Mouse (Mus musculus): ENCODE data around the gene Herc1.
"Not testable (repeated sequence)": the region's sequence is repeated elsewhere in the genome, so short reads cannot be mapped to it uniquely, and the experiment has no call there.

Herc1 gene

GRCm38 (mm10) chr9:66349144-66349859, 948 bp upstream of the Herc1 start:
- no peak for DNase-seq (ENCODE audit: low spot score in 2 of 2)

DNA sequence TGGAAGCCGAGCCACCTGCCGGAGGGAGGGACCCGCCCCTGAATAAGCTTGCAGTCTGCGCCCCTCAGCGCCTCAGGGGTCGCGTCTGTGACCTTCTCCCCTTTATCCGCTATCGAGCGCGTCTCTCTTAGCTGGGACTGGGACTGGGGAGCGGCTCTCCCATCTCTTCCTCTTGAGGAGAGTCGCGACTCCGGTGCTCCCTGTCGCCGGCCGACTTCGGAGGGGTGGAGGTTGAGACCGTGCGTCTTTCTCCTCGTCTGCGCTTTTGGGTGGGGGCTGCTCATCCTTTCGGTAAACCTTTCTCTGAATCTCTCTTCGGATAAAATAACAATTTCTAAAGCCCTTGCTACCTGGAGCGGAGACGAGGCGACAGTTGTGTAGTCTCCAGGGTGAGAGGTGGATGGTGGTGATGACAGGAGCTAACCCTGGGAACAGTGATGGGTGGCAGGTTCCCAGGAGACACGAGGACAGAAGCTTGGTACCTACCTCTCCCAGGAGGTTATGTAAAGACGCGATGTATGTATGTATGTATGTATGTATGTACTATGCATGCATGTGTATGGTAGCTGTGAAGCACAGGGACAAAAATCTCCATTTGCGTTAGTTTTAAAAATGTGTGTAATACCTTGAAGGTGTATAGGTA, 659 bp downstream of the Herc1 start:
- DNase-seq (ENCODE audit: low spot score in 2 of 2), result peak in 1 of 2 experiments; percentile 34

- no peak for DNase-seq (ENCODE audit: low spot score in 2 of 2)
These were observed 2.5 kb downstream of the Herc1 start for GRCm38 (mm10) chr9:66352704-66353103.

DNA sequence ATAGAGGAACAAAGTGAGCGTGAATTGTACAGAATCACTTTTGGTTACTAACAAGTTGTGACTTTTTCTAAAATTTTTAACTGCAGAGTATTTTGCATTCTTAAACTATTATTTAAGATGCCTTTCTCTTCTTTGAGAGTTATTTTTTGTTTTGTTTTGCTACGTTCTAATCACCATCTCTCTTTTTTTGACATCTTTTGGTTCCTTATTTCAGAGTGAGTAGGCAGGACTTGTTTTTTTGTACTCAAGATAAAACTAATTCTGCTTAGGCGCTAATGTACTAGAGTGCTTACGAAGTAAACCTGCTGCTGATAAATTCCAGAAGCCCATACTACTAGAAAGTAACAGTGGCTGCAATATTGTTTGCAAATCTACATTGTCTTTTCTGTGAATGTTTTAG, 8.9 kb downstream of the Herc1 start:
- DNase-seq (ENCODE audit: low spot score in 2 of 2), result no peak

- peak in 1 of 2 experiments; percentile 16 for DNase-seq (ENCODE audit: low spot score in 2 of 2)
These were observed 10.0 kb downstream of the Herc1 start for GRCm38 (mm10) chr9:66360143-66360690.

GRCm38 (mm10) chr9:66368890-66369433, 18.7 kb downstream of the Herc1 start:
- DNase-seq (ENCODE audit: low spot score in 2 of 2), result no peak

DNA sequence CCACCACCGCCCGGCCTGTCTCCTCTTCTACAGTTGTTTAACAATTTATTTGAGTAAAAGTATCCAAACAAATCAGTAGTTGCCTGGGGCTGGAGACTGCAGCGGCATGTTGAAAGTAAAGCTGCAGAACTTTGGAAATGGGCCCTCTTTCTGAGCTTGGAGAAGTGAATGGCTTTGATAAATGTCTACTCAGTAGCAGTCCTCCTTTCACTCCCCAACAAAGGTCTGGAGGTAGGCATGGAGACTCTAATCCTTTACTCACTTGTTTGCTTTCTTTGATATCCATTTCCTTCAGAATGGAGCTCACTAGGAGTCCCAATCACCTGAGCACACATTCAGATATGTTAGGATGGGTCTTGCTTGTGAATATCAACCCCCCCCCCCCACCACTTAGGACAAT, 20.1 kb downstream of the Herc1 start:
- DNase-seq (ENCODE audit: low spot score in 2 of 2), result no peak

DNA sequence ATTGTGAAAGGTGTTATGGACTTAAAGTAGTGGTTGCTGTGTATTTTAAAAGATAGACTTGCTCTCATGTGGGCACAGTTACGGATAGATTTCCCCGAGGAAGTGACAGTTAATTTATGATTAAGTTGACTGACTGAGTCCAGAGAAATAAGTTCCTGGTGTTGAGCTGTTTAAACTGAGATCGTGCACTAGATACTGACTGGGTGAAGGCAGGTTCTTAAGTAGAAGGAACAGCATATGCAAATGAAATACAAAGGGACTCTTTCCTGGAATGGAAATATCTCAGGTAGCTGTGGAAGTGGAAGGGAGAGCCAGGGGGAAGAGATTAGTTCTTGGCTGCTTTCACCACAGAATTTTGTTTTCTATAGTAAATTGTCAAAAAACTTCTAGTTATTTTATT, 20.6 kb downstream of the Herc1 start:
- no peak for DNase-seq (ENCODE audit: low spot score in 2 of 2)

DNA sequence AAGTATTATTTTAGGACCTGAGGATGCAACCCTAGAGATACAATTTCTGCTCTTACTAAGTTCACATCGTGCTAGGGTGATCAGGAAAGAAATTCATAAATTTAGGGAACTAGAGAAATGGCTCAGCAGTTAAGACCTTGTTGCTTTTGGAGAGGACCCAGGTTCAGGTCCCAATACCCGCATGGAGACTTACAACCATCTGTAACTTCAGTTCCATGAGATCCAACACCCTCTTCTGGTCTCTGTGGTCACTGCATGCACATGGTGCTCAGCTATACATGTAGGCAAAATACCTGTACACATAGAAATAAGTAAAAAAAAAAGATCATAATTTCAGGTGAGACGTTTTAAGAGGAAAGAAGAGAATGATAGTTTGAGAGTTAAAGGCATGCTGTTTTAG, 23.2 kb downstream of the Herc1 start:
- DNase-seq (ENCODE audit: low spot score in 2 of 2), result no peak

- DNase-seq (ENCODE audit: low spot score in 2 of 2), result no peak
These were observed 24.5 kb downstream of the Herc1 start for GRCm38 (mm10) chr9:66374495-66375478.

DNA sequence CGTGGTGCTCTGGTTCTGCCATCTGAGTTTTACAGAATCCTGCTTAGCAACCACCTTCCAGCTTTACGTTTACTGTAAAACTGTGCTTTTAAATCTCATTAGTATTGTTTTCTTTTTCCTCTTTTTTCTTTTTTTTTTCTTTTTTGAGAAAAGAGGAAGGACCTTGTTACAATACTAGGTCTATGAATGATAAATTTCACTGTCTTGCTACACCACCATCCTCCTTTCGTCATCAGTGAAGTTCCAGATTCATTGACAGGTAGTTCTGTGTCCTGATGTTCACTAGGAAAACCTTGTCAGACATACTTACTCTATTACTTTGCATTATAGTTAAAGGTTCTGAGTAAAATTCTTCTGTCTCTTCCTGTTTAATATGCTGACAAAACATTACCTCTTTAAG, 33.2 kb downstream of the Herc1 start:
- no peak for DNase-seq (ENCODE audit: low spot score in 2 of 2)

- not testable (repeated sequence) for DNase-seq (ENCODE audit: low spot score in 2 of 2)
These were observed 40.1 kb downstream of the Herc1 start for GRCm38 (mm10) chr9:66390338-66390737.

- DNase-seq (ENCODE audit: low spot score in 2 of 2), result no peak
These were observed 43.1 kb downstream of the Herc1 start for GRCm38 (mm10) chr9:66393304-66393703.

DNA sequence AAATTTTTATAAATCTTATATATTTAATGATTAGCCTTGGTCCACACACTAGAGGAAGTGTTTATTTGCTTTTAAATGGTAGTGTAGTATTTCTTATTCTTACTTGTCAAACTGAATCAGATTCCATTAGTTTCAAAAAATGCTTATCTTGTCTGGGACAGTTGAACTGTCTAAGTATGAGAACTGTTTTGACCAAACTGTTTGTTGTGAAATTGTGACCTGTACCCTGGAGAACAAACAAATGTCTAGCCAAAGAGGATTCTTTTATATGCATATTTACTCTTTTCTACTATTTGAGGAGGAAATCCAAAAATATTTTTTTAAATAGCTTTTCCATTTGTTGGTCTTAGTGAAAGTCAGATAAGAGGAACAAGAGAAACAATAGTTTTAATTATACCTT, 73.2 kb downstream of the Herc1 start:
- no peak for DNase-seq (ENCODE audit: low spot score in 2 of 2)

- DNase-seq (ENCODE audit: low spot score in 2 of 2), result no peak
These were observed 89.8 kb downstream of the Herc1 start for GRCm38 (mm10) chr9:66440007-66440406.

DNA sequence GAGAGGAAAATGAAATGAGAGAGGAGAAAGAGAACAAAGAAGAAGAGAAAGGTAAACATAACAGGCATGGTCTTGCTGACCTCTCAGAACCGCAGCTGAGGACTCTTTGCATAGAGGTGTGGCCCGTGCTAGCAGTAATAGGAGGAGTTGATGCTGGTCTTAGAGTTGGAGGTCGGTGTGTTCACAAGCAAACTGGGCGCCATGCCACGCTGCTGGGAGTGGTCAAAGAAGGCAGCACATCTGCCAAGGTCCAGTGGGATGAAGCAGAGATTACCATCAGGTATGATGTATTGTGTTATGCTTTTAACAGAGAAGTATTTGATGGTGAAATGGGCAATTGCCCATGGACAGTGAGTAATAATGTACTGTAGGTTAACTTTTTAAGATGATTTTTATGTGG, 98.0 kb downstream of the Herc1 start:
- no peak for DNase-seq (ENCODE audit: low spot score in 2 of 2)

GRCm38 (mm10) chr9:66465087-66465486, 114.8 kb downstream of the Herc1 start:
- no peak for DNase-seq (ENCODE audit: low spot score in 2 of 2)

GRCm38 (mm10) chr9:66477785-66478184, 127.5 kb downstream of the Herc1 start:
- no peak for DNase-seq (ENCODE audit: low spot score in 2 of 2)

GRCm38 (mm10) chr9:66483429-66483828, 133.2 kb downstream of the Herc1 start:
- no peak for DNase-seq (ENCODE audit: low spot score in 2 of 2)

GRCm38 (mm10) chr9:66488786-66489185, 138.5 kb downstream of the Herc1 start:
- no peak for DNase-seq (ENCODE audit: low spot score in 2 of 2)

DNA sequence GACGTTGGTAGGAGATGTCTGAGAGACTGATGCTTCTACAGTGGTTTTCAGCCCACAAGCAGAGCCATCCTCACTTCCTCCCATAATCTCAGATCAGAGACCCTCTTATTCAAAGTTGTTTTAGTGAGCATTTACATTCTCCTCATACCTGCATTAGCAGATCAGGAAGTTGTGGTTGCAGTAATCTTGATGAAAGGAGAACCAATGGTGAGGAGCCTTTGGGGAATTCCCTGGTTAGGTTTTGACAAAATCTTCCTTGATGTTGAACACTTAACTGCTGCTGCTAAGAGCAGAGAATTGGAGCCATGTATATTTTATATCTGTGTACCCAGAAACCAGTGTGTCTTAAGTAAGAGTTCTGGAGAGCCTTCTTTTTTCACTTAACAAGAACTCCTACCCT, 142.1 kb downstream of the Herc1 start:
- no peak for DNase-seq (ENCODE audit: low spot score in 2 of 2)

GRCm38 (mm10) chr9:66493992-66494391, 143.7 kb downstream of the Herc1 start:
- DNase-seq (ENCODE audit: low spot score in 2 of 2), result no peak
